Mouse (Mus musculus): ENCODE data around the gene Rpl10-ps3.

The Rpl10-ps3 gene

DNA sequence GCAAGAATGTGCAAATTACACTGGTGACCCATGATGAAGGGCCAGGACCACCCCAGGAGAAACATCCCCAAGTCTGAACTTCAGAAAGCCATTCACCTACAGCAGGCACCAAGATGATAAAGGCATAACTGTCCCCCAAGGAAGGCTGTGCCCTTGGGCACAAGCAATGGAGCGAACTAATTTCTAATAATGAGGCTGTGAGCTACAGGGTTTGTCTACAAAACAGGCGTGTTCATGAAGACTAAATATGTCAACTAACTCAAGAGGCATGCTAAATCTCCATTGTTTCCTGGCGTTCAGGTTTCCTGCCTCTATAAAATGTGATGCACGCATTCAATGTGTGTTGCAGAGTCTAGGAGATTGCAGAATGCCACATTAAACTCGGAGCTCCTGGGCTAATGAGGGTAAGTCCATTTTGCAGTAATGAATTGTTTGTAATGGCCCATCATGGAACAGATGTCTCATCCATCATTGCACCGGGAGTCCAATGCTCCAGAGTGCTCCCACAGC is 33.7 kb downstream of the Rpl10-ps3 start:
- DNase-seq (ENCODE audit: low spot score in 2 of 2): no peak

DNA sequence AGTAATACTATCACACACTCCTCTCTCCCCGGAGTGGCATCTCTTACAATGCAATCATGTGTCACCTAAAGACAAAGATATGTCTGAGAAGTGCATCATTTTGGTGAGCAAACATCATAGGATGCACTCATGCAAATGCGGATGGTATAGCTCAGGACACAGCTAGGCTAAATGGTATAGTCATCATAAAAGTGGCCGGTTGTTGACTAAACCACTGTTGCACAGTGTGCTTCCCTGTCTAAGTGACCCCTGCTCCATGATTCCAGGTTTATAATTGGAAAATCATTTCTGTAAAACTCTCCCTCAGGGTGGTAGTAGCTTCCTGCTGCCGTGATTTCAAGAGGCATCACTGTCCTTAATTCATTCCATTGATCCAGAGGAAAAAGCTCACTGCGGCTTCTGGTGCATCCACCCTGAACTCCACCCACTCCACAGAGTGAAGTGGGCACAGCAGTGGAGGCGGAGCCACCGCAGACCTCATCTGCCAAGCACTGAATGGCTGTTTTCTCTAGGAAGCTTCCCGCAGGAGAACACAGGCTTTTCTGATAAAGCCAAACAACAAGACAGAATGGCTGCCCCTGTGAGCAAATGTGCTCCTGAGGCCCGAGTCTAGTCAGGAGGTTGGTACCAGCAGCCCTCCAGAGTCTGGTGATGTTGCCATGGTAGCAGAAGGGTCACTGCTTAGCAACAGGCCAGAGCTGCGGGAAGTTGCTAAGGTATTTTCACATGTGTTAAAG is 38.9 kb downstream of the Rpl10-ps3 start:
- peak; percentile 18 to 25 for DNase-seq (ENCODE audit: low spot score in 2 of 2)

DNA sequence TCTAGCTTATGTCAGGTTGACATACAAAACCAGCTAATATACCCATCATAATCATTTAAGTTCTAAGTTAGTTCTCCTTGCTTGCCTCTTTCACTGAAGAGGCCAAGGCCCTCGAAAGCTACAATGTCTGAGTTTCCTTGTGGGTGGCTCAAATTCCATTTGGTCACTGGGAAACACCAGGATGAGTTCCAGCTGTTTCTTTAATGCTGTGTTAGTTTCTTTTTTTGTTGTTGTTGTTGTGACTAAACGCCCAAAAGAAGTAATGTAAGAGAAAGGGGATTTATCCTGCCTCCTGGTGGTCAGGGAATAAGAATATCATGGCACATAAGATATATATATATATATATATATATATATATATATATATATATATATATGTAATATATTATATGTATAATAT is 39.7 kb downstream of the Rpl10-ps3 start:
- DNase-seq (ENCODE audit: low spot score in 2 of 2): no peak

DNA sequence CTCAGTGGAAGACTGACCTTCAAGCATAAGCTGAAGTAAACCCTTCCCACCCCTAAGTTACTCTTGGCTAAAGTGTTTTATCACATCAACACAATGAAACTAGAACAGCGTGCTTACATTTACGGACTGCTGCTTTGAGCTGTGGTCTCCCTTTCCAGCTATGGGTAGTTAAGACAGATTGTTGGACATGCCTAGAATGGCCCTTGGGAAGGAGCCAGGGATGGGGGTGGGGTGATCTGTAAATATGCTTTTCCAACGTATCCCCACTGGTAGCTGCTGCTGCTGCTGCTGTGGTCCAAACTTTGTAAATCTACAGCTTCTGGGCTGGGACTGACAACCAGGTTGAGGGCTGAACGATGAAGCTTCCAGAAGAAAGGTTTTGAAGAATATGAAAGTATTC is 40.8 kb downstream of the Rpl10-ps3 start:
- DNase-seq (ENCODE audit: low spot score in 2 of 2): no peak

DNA sequence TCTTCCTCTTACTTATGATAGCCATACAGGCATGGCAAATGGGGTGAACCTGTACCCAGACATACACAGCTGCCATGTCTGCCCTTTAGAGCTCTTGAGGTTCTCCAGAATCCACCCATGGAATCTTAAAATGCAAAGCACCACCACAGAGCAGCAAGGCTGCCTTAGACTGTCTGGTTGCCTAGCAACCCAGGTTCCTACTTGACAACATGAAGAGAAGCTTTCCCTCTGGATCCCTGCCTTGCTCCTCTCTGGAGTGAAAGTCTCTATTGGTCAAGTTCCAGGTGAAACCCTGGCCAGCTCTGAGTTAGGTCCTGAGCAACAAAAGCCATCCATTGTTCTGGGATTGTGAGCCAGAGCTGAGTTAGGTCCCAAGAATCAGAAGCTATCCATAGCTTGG is 43.0 kb downstream of the Rpl10-ps3 start:
- peak; percentile 17 to 33 for DNase-seq (ENCODE audit: low spot score in 2 of 2)

DNA sequence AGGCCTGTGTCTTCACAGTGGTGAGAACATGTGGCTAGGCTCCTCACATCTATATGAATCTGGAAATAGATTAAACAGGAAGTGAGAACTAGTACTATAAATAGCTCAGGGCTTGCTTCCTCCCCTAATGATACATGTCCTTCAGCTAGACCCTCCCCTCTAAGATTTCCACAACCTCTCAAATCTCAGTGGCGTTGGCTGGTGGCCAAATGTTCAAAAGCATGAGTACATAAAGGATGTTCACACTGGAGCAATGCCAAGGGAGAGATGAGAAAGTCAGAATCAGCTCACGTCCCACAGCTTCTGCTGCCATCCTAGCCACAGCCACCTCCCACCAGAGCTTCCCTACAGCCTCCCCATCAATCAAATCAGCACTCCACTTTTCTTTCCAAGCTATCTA is 46.4 kb downstream of the Rpl10-ps3 start:
- no peak for DNase-seq (ENCODE audit: low spot score in 2 of 2)

All from frontal cortex, postnatal 25 days (tissue).